Mouse (Mus musculus) midbrain, embryonic 12.5 days (tissue): ENCODE measurements around the gene Ubn1. TPM values are rescaled to one million over a fixed set of nuclear protein-coding genes. Genes with fewer than 3 reads are reported as not detected.

Experiments
- ATAC-seq: fragments of 200-750 bp; cut with Nextera tagmentation; 2 replicates; pipeline ENCODE4 v1.8.0; 2017; ENCODE audit warnings: low read depth, moderate TSS enrichment, moderate library complexity; ENCODE audit not compliant: low FRiP score
- H3K27ac ChIP-seq: fragments of 300-500 bp; sonication (generic); replicated peaks from 2 replicates; pipeline ENCODE4 v1.5.1; 2016; ENCODE audit warnings: mild to moderate bottlenecking
- H3K27me3 ChIP-seq: fragments of 300-500 bp; sonication (generic); 2 replicates; pipeline ENCODE4 v1.6.1; 2016; ENCODE audit warnings: mild to moderate bottlenecking
- H3K36me3 ChIP-seq: fragments of 300-500 bp; sonication (generic); 2 replicates; pipeline ENCODE4 v1.6.1; 2016
- H3K4me1 ChIP-seq: fragments of 300-500 bp; sonication (generic); 2 replicates; pipeline ENCODE4 v1.6.1; 2016
- H3K4me2 ChIP-seq: fragments of 300-500 bp; sonication (generic); replicated peaks from 2 replicates; pipeline ENCODE4 v1.6.1; 2016; ENCODE audit warnings: mild to moderate bottlenecking, moderate library complexity
- H3K4me3 ChIP-seq: fragments of 300-500 bp; sonication (generic); 2 replicates; pipeline ENCODE4 v1.5.1; 2016; ENCODE audit warnings: mild to moderate bottlenecking
- H3K9ac ChIP-seq: fragments of 300-500 bp; sonication (generic); replicated peaks from 2 replicates; pipeline ENCODE4 v1.6.1; 2016; ENCODE audit warnings: mild to moderate bottlenecking, moderate library complexity
- H3K9me3 ChIP-seq: fragments of 300-500 bp; sonication (generic); 2 replicates; pipeline ENCODE4 v1.6.1; 2016; ENCODE audit warnings: mild to moderate bottlenecking
- WGBS: fragments of 180-500 bp; shearing (Covaris S2); methylation state at CpG from one replicate; pipeline ENCODE4 v1.1.7; 2016; 5-methylcytosine and 5-hydroxymethylcytosine counted together
- polyA plus RNA-seq: library from polyadenylated mRNA; unstranded; fragments of >200 nt; fragmentation: Nextera tagmentation; extraction: Ambion mirVana; gene quantifications from 2 replicates; pipeline ENCODE4 v1.2.1, GENCODE M21; 2016

The Ubn1 gene
- polyA plus RNA-seq, 1 experiment from 2014 or later, result 26.6 TPM

DNA sequence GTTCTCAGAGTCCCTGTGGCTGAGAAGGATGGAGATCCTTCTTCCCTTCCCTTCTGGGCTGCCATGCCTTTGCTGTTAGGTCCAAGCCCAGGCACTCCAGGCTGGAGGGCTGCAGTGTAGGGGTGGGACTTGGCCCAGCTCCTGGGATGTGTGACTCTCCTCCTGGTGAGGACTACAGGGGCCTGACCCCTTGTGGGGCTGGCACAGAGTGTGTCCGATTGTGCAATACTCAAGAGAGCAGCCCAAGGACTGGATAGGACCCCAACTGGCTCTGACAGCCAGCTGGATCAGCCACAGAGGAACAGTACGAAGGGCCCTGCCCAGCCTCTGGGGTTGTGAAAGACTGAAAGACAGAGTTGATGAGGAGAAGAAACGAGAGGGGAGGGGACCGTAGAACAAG, 80.9 kb downstream of the Ubn1 start:
- ATAC-seq, result no peak
- H3K9ac ChIP-seq, result no peak overlapping the region
- 15% methylated on average over 4 of the region's 4 CpGs for WGBS
- no peak overlapping the region for H3K4me2 ChIP-seq
- H3K9me3 ChIP-seq, result no peaks in the 10 kb centered on the region
- no peaks in the 10 kb centered on the region for H3K36me3 ChIP-seq
- H3K27ac ChIP-seq, result no peak overlapping the region
- H3K4me1 ChIP-seq, result peaks cover 5% of the 10 kb centered on the region; the same call in 1 of the 2 replicates
- H3K27me3 ChIP-seq, result peaks cover 77% of the 10 kb centered on the region
- H3K4me3 ChIP-seq, result no peak overlapping the region

DNA sequence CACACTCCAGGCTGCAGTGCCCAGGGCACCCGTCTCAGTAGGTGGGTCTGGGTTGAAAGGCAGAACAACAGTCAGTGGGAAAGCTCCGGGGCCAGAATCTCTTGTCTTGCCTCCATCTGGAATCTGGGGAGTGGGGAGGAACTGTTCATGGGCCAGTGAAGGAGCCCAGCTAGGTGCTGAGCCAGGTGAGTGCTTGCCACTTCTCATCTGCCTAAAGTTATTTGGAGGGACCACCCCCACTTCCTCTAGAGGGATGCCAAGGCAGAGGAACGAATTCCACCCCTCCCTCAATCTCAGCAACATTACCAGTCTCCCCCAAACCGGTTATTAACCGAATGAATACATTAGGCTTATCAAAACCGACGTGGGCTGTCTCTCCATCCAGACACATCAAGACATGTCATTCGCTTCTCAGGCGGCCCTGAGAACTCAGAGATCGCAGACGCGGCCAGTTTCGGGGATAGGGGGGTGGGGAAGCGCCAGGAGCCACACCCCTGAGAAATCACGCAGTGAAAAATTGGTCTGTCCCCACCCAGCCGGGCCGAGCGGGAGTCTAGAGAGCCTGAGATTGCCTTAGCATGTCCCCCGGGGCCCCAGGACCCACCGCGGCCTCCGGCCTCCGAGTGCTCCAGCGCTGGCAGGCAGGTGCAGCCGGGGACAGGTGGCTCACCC, 81.5 kb downstream of the Ubn1 start:
- Histone ChIP-seq H3K4me1 (peaks cover 5% of the 10 kb centered on the region; the same call in 1 of the 2 replicates), H3K4me2 (no peak overlapping the region), H3K9me3 (no peaks in the 10 kb centered on the region), H3K27me3 (peaks cover 77% of the 10 kb centered on the region), H3K4me3 (no peak overlapping the region), H3K27ac (no peak overlapping the region), H3K36me3 (no peaks in the 10 kb centered on the region), H3K9ac (no peak overlapping the region)
- no peak for ATAC-seq
- 4% methylated on average over 25 of the region's 25 CpGs for WGBS

DNA sequence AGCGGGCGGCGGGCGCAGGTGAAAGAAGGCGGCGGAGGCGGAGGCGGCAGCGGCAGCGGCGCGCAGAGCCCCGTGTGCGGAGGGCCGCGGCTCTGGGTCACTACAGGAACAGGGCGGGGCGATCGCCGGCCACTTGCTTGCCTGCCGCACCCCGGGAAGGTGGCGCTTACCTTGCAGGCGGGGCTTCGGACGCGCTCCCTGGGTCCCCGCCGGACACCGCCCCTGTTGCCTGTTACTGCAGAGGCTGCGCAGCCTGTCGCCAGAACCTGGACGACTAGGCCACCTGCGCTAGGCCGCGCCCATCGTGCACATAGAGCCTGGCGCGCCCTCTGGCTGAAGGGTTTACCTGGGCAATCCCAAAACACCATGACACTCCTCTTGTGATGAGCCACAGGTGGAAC, 82.5 kb downstream of the Ubn1 start, which contains the start of gene Ppl:
TSS of gene Ppl (minus strand) at position 21 of the 401 bp plus-strand sequence.
- H3K36me3 ChIP-seq, result no peaks in the 10 kb centered on the region
- H3K4me1 ChIP-seq, result peaks cover 5% of the 10 kb centered on the region; the same call in 1 of the 2 replicates
- 2% methylated on average over 24 of the region's 39 CpGs for WGBS
- peak within 1 kb of the TSS; percentile 39 for H3K4me2 ChIP-seq
- no peaks in the 10 kb centered on the region for H3K9me3 ChIP-seq
- peak within 1 kb of the TSS; percentile 37 for H3K4me3 ChIP-seq
- ATAC-seq, result no peak
- peaks cover 74% of the 10 kb centered on the region for H3K27me3 ChIP-seq
- no peak within 1 kb of the TSS for H3K27ac ChIP-seq
- H3K9ac ChIP-seq, result no peak within 1 kb of the TSS

DNA sequence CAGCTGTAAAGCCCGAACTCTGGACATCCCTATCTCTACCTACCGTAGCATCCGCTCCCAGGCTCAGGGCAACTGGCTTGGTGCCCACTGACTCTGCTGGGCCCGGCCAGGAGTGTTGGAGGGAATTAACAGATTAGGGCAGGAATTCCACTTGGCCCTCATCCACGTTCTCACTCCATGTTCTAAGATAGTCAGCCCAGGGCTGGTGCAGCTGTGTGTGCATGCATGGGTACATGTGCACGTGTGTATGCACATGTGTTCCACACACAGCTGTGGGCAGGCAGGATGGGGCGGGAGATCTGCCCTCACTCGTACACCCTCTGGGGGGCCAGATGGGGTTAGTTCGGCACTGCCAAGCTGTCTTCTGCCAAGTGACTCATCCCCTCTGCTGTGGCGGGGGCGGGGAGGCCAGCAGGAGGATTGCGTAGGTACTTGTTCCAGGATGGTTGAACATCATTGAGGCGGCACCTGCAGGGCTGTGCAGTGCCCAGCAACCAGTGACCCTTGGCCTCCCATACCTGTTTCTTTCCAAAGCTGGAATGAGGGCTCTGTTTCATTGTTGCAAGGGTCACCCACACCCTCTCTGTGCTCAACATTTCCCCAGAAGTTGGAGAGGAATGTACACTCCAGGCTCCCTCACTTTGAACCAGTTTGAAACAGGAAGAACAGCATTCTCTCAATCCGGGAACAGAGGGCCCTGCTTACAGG, 84.9 kb downstream of the Ubn1 start:
- H3K4me3 ChIP-seq, result no peak overlapping the region
- peaks cover 5% of the 10 kb centered on the region; the same call in 1 of the 2 replicates for H3K4me1 ChIP-seq
- peaks cover 52% of the 10 kb centered on the region for H3K27me3 ChIP-seq
- no peak for ATAC-seq
- no peaks in the 10 kb centered on the region for H3K9me3 ChIP-seq
- H3K27ac ChIP-seq, result no peak overlapping the region
- no peak overlapping the region for H3K9ac ChIP-seq
- H3K4me2 ChIP-seq, result no peak overlapping the region
- no peaks in the 10 kb centered on the region for H3K36me3 ChIP-seq
- 85% methylated on average over 14 of the region's 14 CpGs for WGBS

DNA sequence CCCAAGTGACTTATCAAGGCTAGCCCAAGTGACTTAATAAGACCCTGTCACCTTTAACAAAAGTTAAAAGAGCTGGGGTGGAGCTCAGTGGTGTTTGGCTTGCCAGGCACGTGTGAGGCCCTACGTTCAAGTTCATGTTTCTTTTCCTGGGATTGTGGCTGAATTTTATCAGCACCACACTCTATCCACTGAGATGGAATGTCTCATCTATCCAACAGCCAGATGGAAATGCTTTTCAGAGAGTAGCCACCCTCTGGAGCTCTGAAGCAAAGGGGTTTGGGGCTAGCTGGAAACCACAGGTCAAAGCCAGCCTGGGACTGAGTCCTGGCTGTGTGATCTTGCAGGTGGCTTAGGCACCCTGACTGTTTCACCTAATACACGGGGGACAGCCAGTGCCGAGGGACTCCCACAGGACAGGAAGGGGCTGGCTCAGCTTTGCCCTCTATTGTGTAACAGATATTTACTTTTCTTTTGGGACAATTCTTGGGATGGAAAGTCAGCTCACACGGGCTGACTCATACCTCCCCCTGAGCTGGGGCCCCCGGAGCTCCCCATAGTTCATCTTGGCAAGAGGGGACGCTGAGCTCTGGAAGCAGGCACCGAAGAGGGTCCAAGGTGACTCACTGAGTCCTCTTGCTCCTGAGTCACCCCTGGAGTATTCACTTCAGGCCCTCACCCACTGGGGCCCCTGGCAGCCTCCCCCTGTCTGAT, 85.8 kb downstream of the Ubn1 start:
- H3K4me1 ChIP-seq, result peaks cover 5% of the 10 kb centered on the region; the same call in 1 of the 2 replicates
- no peak overlapping the region for H3K4me2 ChIP-seq
- WGBS, result 78% methylated on average over 8 of the region's 8 CpGs
- ATAC-seq, result no peak
- no peak overlapping the region for H3K9ac ChIP-seq
- no peaks in the 10 kb centered on the region for H3K36me3 ChIP-seq
- peaks cover 43% of the 10 kb centered on the region for H3K27me3 ChIP-seq
- no peaks in the 10 kb centered on the region for H3K9me3 ChIP-seq
- H3K4me3 ChIP-seq, result no peak overlapping the region
- no peak overlapping the region for H3K27ac ChIP-seq

Other genes with a start within 250 kb of the Ubn1 start
- 0.69 and 0.75 TPM in 2 replicates for gene 4930562C15Rik, start 214.6 kb upstream of the Ubn1 start, polyA plus RNA-seq
- gene Ubald1, start 169.7 kb upstream of the Ubn1 start, polyA plus RNA-seq, result 31.7 and 31.9 TPM in 2 replicates
- 83.2 and 88.5 TPM in 2 replicates for gene Mgrn1, start 163.8 kb upstream of the Ubn1 start, polyA plus RNA-seq
- 117 and 124 TPM in 2 replicates for gene Nudt16l1, start 111.3 kb upstream of the Ubn1 start, polyA plus RNA-seq
- 66.8 and 68.2 TPM in 2 replicates for gene Anks3, start 85.9 kb upstream of the Ubn1 start, polyA plus RNA-seq
- gene Sept12, start 52.2 kb upstream of the Ubn1 start, polyA plus RNA-seq, result not detected in 2 replicates
- 0.98 TPM in 1 of 2 replicates, not detected in the other for gene Smim22, start 42.8 kb upstream of the Ubn1 start, polyA plus RNA-seq
- gene Rogdi, start 36.5 kb upstream of the Ubn1 start, polyA plus RNA-seq, result 90.2 and 95.8 TPM in 2 replicates
- 235 and 240 TPM in 2 replicates for gene Glyr1, start 194 bp upstream of the Ubn1 start, polyA plus RNA-seq
- gene Ppl, start 82.4 kb downstream of the Ubn1 start, polyA plus RNA-seq, result 0.89 and 1.4 TPM in 2 replicates
- gene Sec14l5, start 97.1 kb downstream of the Ubn1 start, polyA plus RNA-seq, result 1.3 TPM in 2 replicates
- 11.2 and 12.9 TPM in 2 replicates for gene Nagpa, start 154.0 kb downstream of the Ubn1 start, polyA plus RNA-seq
- 6.1 and 6.4 TPM in 2 replicates for gene AU021092, start 172.2 kb downstream of the Ubn1 start, polyA plus RNA-seq
- 26.3 and 27.0 TPM in 2 replicates for gene Alg1, start 183.6 kb downstream of the Ubn1 start, polyA plus RNA-seq
- gene Eef2kmt, start 205.9 kb downstream of the Ubn1 start, polyA plus RNA-seq, result 7.8 and 11.3 TPM in 2 replicates